Mouse (Mus musculus) retina, adult 2 months (tissue): ENCODE measurements around the gene Ninl.

Experiments used
- DNase-seq: peaks from one replicate; pipeline ENCODE4 v3.0.0-alpha.2; 2012; ENCODE audit warnings: low read depth, low spot score

Ninl gene

GRCm38 (mm10) chr2:151039232-151039695, at the start of gene Ninl, which contains the start of gene Nanp:
Gene Ninl, minus strand, starts transcription at chr2:151039382.
Gene Nanp, minus strand, starts transcription at chr2:151039398.
- peak; percentile 87 for DNase-seq

- DNase-seq, result no peak
Observed at GRCm38 (mm10) chr2:151056637-151057036, 17.5 kb upstream of the Ninl start.

- no peak for DNase-seq
Observed at GRCm38 (mm10) chr2:151040411-151040810, 1.2 kb upstream of the Ninl start.

- no peak for DNase-seq
Observed at GRCm38 (mm10) chr2:151039726-151040125, 544 bp upstream of the Ninl start.

- DNase-seq, result peak; percentile 22
Observed at GRCm38 (mm10) chr2:151038811-151039222, 365 bp downstream of the Ninl start.

- no peak for DNase-seq
Observed at GRCm38 (mm10) chr2:151037876-151038552, 1.2 kb downstream of the Ninl start.

GRCm38 (mm10) chr2:151037292-151037691, 1.9 kb downstream of the Ninl start:
- no peak for DNase-seq

- no peak for DNase-seq
Observed at GRCm38 (mm10) chr2:151036721-151037120, 2.5 kb downstream of the Ninl start.

GRCm38 (mm10) chr2:151034435-151034834, 4.7 kb downstream of the Ninl start:
- DNase-seq, result no peak

GRCm38 (mm10) chr2:151021158-151021557, 18.0 kb downstream of the Ninl start:
- DNase-seq, result no peak

- DNase-seq, result no peak
Observed at GRCm38 (mm10) chr2:151015316-151015715, 23.9 kb downstream of the Ninl start.

GRCm38 (mm10) chr2:151011273-151011672, 27.9 kb downstream of the Ninl start:
- DNase-seq, result no peak

GRCm38 (mm10) chr2:151009515-151010085, 29.6 kb downstream of the Ninl start:
- DNase-seq, result no peak

GRCm38 (mm10) chr2:151008939-151009509, 30.2 kb downstream of the Ninl start:
- DNase-seq, result peak; percentile 20

GRCm38 (mm10) chr2:151008517-151008932, 30.7 kb downstream of the Ninl start:
- DNase-seq, result no peak

- no peak for DNase-seq
Observed at GRCm38 (mm10) chr2:151008006-151008405, 31.2 kb downstream of the Ninl start.

- DNase-seq, result no peak
Observed at GRCm38 (mm10) chr2:151006281-151006945, 32.8 kb downstream of the Ninl start.

GRCm38 (mm10) chr2:151004390-151004789, 34.8 kb downstream of the Ninl start:
- DNase-seq, result no peak

- DNase-seq, result no peak
Observed at GRCm38 (mm10) chr2:151003796-151004195, 35.4 kb downstream of the Ninl start.

- DNase-seq, result no peak
Observed at GRCm38 (mm10) chr2:151001619-151002175, 37.5 kb downstream of the Ninl start.

- peak; percentile 37 for DNase-seq
Observed at GRCm38 (mm10) chr2:151000402-151001178, 38.6 kb downstream of the Ninl start.
